Mouse (Mus musculus) megakaryocyte, embryonic 14.5 days (primary cell): Measurements from ENCODE around the gene Dis3l2.

Experiments used
- FLI1 ChIP-seq: IDR thresholded peaks from 2 replicates; pipeline ENCODE4 v1.6.1; 2012; ENCODE audit warnings: low read length, inconsistent platforms, mixed read lengths
- GATA1 ChIP-seq: IDR thresholded peaks from 3 replicates; pipeline ENCODE4 v1.6.1; 2012; ENCODE audit warnings: mixed read lengths, low read length, inconsistent platforms, borderline replicate concordance

GRCm38 (mm10) chr1:86736414-86736813 lies 32.8 kb downstream of the Dis3l2 start:
- TF ChIP-seq GATA1: no peak
- TF ChIP-seq FLI1: no peak
